Mouse (Mus musculus) forebrain, embryonic 16.5 days (tissue): ENCODE data around the gene Ctf2. TPM values are rescaled to one million over a fixed set of nuclear protein-coding genes. Genes with fewer than 3 reads are reported as not detected.

ENCODE experiments used
- ATAC-seq: fragments of 200-750 bp; cut with Nextera tagmentation; 2 replicates; pipeline ENCODE4 v1.8.0; 2017; ENCODE audit warnings: mild to moderate bottlenecking, moderate library complexity
- H3K27ac ChIP-seq: fragments of 300-500 bp; sonication (generic); 2 replicates; pipeline ENCODE4 v1.5.1; 2014; ENCODE audit warnings: low read length, control low read depth
- H3K27me3 ChIP-seq: fragments of 300-500 bp; sonication (generic); replicated peaks from 2 replicates; pipeline ENCODE4 v1.6.1; 2014; ENCODE audit warnings: low read length; ENCODE audit not compliant: control insufficient read depth, insufficient read depth
- H3K36me3 ChIP-seq: fragments of 300-500 bp; sonication (generic); 2 replicates; pipeline ENCODE4 v1.6.1; 2014; ENCODE audit not compliant: control insufficient read depth, insufficient read depth
- H3K4me1 ChIP-seq: fragments of 300-500 bp; sonication (generic); replicated peaks from 2 replicates; pipeline ENCODE4 v1.6.1; 2014; ENCODE audit warnings: low read length; ENCODE audit not compliant: control insufficient read depth, insufficient read depth
- H3K4me2 ChIP-seq: fragments of 300-500 bp; sonication (generic); 2 replicates; pipeline ENCODE4 v1.6.1; 2014; ENCODE audit warnings: mild to moderate bottlenecking, low read length, control low read depth
- H3K4me3 ChIP-seq: fragments of 300-500 bp; sonication (generic); replicated peaks from 2 replicates; pipeline ENCODE4 v1.5.1; 2014; ENCODE audit warnings: mild to moderate bottlenecking, low read length, control low read depth
- H3K9ac ChIP-seq: fragments of 300-500 bp; sonication (generic); replicated peaks from 2 replicates; pipeline ENCODE4 v1.6.1; 2014; ENCODE audit warnings: low read depth, low read length, control low read depth
- H3K9me3 ChIP-seq: fragments of 300-500 bp; sonication (generic); 2 replicates; pipeline ENCODE4 v1.6.1; 2016; ENCODE audit warnings: low read length; ENCODE audit not compliant: control insufficient read depth
- WGBS: fragments of 180-500 bp; shearing (Covaris S2); extraction: QIAGEN DNeasy Blood & Tissue Kit; methylation state at CpG from one replicate; pipeline ENCODE4 v1.1.7; 2014; 5-methylcytosine and 5-hydroxymethylcytosine counted together
- polyA plus RNA-seq: library from polyadenylated mRNA; unstranded; fragments of >200 nt; fragmentation: Nextera tagmentation; extraction: Ambion mirVana; gene quantifications from 2 replicates; pipeline ENCODE4 v1.2.1, GENCODE M21; 2015

The Ctf2 gene
- polyA plus RNA-seq, 1 experiment from 2014 or later = 0.11 TPM

DNA sequence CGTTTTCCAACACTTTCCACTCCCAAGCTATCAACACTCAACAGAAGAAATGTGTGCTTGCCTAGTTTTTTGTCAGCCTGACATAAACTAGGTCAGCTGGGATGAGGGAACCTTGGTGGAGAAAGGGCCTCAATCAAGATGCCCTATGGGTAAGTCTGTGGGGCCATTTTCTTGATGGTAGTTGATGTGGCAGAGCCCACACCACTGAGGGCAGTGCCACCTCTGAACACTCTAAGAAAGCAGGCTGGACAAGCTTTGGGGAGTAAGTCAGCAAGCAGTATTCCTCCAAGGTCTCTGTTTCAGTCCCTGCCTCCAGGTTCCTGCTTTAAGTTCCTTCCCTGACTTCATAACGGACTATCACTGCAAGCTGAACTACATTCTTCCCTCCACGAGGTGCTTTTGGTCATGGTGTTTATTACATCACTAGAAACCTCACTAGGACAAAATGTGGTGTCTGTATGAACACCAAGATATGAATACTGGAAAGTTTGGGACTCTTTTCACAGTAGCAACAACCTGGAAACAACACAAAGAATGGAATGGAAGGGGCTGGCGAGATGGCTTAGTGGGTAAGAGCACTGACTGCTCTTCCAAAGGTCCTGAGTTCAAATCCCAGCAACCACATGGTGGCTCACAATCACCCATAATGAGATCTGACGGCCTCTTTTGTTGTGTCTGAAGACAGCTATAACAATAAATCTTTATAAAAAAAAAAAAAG, 22.5 kb downstream of the Ctf2 start:
- Histone ChIP-seq H3K36me3 (no peaks in the 10 kb centered on the region), H3K9me3 (no peaks in the 10 kb centered on the region), H3K4me2 (peak overlapping the region; percentile 61), H3K4me1 (peaks cover 33% of the 10 kb centered on the region), H3K9ac (no peak overlapping the region), H3K27me3 (no peaks in the 10 kb centered on the region), H3K4me3 (peak overlapping the region; percentile 77), H3K27ac (peak overlapping the region; percentile 91)
- 80% methylated on average over 5 of the region's 5 CpGs for WGBS
- ATAC-seq = no peak

- peaks cover 33% of the 10 kb centered on the region for H3K4me1 ChIP-seq
- ATAC-seq = peak; percentile 84
- H3K9me3 ChIP-seq = no peaks in the 10 kb centered on the region
- H3K9ac ChIP-seq = peak within 1 kb of the TSS; percentile 87
- H3K4me3 ChIP-seq = peak within 1 kb of the TSS; percentile 77
- no peaks in the 10 kb centered on the region for H3K27me3 ChIP-seq
- H3K4me2 ChIP-seq = peak within 1 kb of the TSS; percentile 61
- WGBS = 0% methylated on average over 75 of the region's 90 CpGs
- H3K36me3 ChIP-seq = no peaks in the 10 kb centered on the region
- H3K27ac ChIP-seq = peak within 1 kb of the TSS; percentile 91
Measured at GRCm38 (mm10) chr7:127708207-127709078, 23.5 kb downstream of the Ctf2 start, which contains the start of gene Bcl7c. Gene Bcl7c, minus strand, starts transcription at chr7:127708933.

- H3K9ac ChIP-seq = peak overlapping the region; percentile 87
- peak overlapping the region; percentile 77 for H3K4me3 ChIP-seq
- peak overlapping the region; percentile 61 for H3K4me2 ChIP-seq
- H3K36me3 ChIP-seq = no peaks in the 10 kb centered on the region
- H3K9me3 ChIP-seq = no peaks in the 10 kb centered on the region
- no peak for ATAC-seq
- WGBS = 0% methylated on average over 5 of the region's 5 CpGs
- peaks cover 32% of the 10 kb centered on the region for H3K4me1 ChIP-seq
- H3K27ac ChIP-seq = peak overlapping the region; percentile 91
- no peaks in the 10 kb centered on the region for H3K27me3 ChIP-seq
Measured at GRCm38 (mm10) chr7:127707957-127708206, 24.1 kb downstream of the Ctf2 start.

DNA sequence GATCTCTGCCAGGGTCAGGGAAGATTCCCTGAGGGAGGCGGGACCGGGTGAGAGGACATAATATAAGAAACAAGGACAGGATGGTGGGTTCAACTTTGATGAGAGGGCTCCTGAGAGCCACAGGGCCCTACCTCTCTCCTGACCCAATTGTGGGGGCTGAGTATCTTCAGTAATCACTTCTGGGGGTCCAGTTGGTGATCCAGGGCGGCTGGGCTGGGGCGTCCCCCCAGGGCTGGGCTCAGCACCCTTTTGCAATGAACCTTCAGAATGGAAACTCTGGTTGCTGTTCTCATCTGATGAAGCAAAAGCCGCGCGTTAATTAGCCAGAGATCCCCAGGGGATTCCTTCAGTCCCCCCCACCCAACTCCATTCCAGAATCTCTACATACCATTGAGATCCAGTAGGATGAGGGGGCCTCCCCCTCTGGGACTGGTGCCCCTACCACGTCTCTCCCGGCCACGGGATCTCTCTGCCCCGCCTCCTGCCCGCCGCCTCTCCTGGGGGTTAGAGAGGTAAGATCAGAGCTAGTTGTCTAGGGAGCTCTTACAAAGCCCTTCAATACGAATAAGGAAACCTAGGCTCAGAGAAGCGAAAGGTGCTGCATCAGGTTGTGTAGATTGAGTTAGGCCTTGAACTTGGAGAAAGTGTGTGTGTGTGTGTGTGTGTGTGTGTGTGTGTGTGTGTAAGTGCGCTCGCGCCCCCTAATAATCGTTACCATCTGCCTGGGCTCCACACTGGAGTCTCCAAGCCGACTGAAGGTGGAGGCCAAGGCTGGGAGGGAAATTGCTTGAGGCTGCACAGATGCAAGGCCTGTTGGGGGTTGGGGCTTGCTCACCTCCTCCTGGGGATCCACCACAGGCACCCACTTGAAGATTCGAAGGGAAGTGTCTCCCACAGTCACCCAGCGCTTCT, 24.7 kb downstream of the Ctf2 start:
- H3K9ac ChIP-seq = peak overlapping the region; percentile 87
- peak overlapping the region; percentile 61 for H3K4me2 ChIP-seq
- no peaks in the 10 kb centered on the region for H3K27me3 ChIP-seq
- 23% methylated on average over 22 of the region's 22 CpGs for WGBS
- peaks cover 27% of the 10 kb centered on the region for H3K4me1 ChIP-seq
- no peaks in the 10 kb centered on the region for H3K9me3 ChIP-seq
- H3K36me3 ChIP-seq = no peaks in the 10 kb centered on the region
- ATAC-seq = no peak
- peak overlapping the region; percentile 91 for H3K27ac ChIP-seq
- peak overlapping the region; percentile 77 for H3K4me3 ChIP-seq

DNA sequence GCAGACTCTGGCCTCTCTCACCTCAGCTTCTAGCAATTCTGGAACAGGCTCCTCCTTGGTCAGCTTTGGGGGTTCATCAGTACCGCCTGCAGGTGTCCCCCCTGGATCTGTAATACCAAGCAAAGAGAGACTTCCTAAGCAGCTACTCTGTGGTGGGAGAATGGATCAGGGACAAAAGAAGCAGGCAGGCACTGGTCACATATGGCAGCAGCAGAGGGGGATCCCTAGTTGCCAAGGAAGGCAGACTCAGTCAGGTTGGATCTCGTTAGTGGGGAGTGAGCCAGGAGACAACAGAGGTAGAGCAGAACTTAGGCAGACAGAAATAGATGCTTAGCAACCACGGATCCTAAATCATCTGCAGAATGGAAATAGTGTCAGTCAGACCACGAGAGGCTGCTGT, 26.3 kb downstream of the Ctf2 start:
- Histone ChIP-seq H3K4me3 (no peak overlapping the region), H3K27ac (no peak overlapping the region; the same call in 1 of the 2 replicates), H3K9ac (no peak overlapping the region), H3K4me1 (peaks cover 23% of the 10 kb centered on the region), H3K36me3 (no peaks in the 10 kb centered on the region), H3K9me3 (no peaks in the 10 kb centered on the region), H3K4me2 (no peak overlapping the region), H3K27me3 (no peaks in the 10 kb centered on the region)
- ATAC-seq = no peak
- 63% methylated on average over 4 of the region's 4 CpGs for WGBS

DNA sequence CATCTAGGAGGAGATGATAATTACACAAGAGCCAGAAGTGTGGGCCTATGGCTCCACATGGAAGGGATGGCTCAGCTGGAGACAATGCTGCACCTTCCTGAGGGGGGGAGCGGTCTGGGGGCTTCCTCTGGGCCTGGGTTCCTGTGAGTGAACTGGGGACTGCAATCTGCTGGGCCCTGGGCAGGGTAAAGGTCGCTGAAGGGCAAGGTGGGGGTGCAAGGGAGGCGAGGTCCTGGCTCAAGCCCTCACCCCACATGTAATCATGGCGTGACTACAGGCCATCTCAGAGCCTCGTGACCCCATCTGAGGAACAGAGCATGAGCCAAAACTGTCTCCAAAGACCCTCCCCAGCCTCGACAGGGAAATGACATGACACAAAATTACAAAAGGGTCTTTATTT, 27.4 kb downstream of the Ctf2 start:
- no peak for ATAC-seq
- 82% methylated on average over 6 of the region's 6 CpGs for WGBS
- no peak overlapping the region for H3K9ac ChIP-seq

DNA sequence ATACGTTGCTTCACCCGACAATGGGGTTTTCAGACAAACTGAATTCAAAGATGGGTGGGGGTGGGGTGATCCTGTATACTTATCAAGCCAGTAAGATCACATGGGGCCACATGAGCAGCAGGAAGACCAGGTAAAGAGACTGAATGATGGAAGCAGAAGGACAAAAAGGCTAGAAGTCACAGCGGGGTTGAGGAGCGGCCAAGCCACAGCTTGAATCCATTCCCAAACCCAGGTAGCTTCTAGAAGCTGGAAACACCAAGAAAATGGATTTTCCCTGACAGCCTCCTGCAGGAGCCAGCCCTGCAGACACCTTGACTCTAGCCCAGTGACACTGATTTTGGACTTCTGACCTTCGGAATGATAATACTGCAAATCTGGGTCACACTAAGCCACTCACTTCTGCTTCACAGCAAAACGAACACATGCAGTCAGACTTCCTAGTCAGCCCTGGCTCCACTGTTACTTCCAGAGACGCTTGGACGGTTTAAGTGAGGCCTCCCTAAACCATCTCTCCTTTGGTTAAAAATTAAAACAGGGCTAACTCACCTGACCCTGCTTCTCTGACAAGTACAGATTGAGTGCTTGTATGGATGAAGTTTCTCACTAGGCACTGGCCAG, 28.3 kb downstream of the Ctf2 start:
- no peak for ATAC-seq
- Histone ChIP-seq H3K9me3 (no peaks in the 10 kb centered on the region), H3K9ac (no peak overlapping the region), H3K4me2 (no peak overlapping the region), H3K4me3 (no peak overlapping the region), H3K27me3 (no peaks in the 10 kb centered on the region), H3K4me1 (peaks cover 16% of the 10 kb centered on the region), H3K27ac (no peak overlapping the region), H3K36me3 (peaks cover 8% of the 10 kb centered on the region; the same call in 1 of the 2 replicates)
- 93% methylated on average over 8 of the region's 8 CpGs for WGBS

More for the DNA sequence above, 27.4 kb downstream of the Ctf2 start:
- Histone ChIP-seq H3K27me3 (no peaks in the 10 kb centered on the region), H3K4me2 (no peak overlapping the region), H3K4me1 (peaks cover 23% of the 10 kb centered on the region), H3K27ac (no peak overlapping the region), H3K4me3 (no peak overlapping the region), H3K9me3 (no peaks in the 10 kb centered on the region), H3K36me3 (peaks cover 6% of the 10 kb centered on the region; the same call in 1 of the 2 replicates)

DNA sequence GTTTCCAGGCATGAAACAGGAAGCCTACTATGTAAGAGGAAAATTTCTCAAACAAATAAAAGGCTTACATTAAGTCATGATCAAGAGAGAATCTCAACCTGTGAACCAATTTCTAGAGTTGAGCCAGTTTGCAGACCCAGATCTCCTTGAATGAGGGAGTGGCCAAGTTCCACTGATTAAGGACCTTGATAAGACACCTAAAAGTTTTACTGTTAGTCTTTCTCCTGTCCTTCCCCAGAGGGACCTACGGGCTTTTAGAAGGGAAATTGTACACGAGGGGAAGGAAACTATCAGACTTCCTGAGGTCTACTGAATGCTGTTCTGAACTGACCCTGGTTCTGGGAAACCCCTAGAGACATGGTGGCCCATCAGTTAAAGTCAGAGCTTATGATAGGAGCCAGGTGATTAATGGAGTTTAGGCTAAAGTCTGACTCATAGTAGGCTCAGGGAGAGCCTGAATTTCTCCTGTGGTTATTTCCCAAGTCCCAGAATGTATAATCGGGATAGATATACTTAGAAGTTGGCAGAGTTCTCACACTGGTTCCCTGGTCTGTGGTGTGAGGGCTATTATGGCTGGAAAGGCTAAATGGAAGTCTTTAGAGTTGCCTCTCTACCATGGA, 31.1 kb downstream of the Ctf2 start:
- Histone ChIP-seq H3K9ac (no peak overlapping the region), H3K27me3 (no peaks in the 10 kb centered on the region), H3K4me2 (no peak overlapping the region), H3K4me1 (no peaks in the 10 kb centered on the region), H3K27ac (no peak overlapping the region), H3K4me3 (no peak overlapping the region), H3K9me3 (no peaks in the 10 kb centered on the region), H3K36me3 (peaks cover 8% of the 10 kb centered on the region; the same call in 1 of the 2 replicates)
- ATAC-seq = no peak
- WGBS = 97% methylated on average over 3 of the region's 3 CpGs
